Mouse (Mus musculus): ENCODE measurements around the gene Cdkl4. TPM values are rescaled to one million over a fixed set of nuclear protein-coding genes. Genes with fewer than 3 reads are reported as not detected.

Cdkl4 gene
- polyA plus RNA-seq, 1 experiment from 2014 or later = 7.3 TPM

- Histone ChIP-seq H3K4me3 (ENCODE audit: low read depth, low read length) (no peak overlapping the region), H3K27me3 (ENCODE audit: control insufficient read depth, insufficient read depth, low read length) (no peaks in the 10 kb centered on the region), H3K9ac (ENCODE audit: low read length) (no peak overlapping the region), H3K4me1 (ENCODE audit: control insufficient read depth, insufficient read depth, low read length) (no peaks in the 10 kb centered on the region), H3K9me3 (ENCODE audit: control insufficient read depth, low read length) (no peaks in the 10 kb centered on the region), H3K27ac (ENCODE audit: low read depth, low read length) (no peak overlapping the region), H3K4me2 (ENCODE audit: low read depth) (no peak overlapping the region), H3K36me3 (ENCODE audit: control insufficient read depth, insufficient read depth, low read length) (no peaks in the 10 kb centered on the region)
- ATAC-seq (ENCODE audit: insufficient read depth, low FRiP score, low TSS enrichment) (no peak), DNase-seq (ENCODE audit: low spot score) (no peak)
- WGBS = 77% methylated on average over 5 of the region's 5 CpGs
These were observed 76.4 kb downstream of the Cdkl4 start for GRCm38 (mm10) chr17:80501037-80501804.

- no peak overlapping the region for H3K9ac ChIP-seq (ENCODE audit: low read length)
- no peak overlapping the region for H3K4me3 ChIP-seq (ENCODE audit: low read depth, low read length)
- H3K27me3 ChIP-seq (ENCODE audit: control insufficient read depth, insufficient read depth, low read length) = no peaks in the 10 kb centered on the region
- no peak overlapping the region for H3K4me2 ChIP-seq (ENCODE audit: low read depth)
- no peaks in the 10 kb centered on the region for H3K36me3 ChIP-seq (ENCODE audit: control insufficient read depth, insufficient read depth, low read length)
- no peak for DNase-seq (ENCODE audit: low spot score)
- ATAC-seq (ENCODE audit: insufficient read depth, low FRiP score, low TSS enrichment) = no peak
- H3K4me1 ChIP-seq (ENCODE audit: control insufficient read depth, insufficient read depth, low read length) = no peaks in the 10 kb centered on the region
- H3K9me3 ChIP-seq (ENCODE audit: control insufficient read depth, low read length) = no peaks in the 10 kb centered on the region
- WGBS = 81% methylated on average over 4 of the region's 4 CpGs
- H3K27ac ChIP-seq (ENCODE audit: low read depth, low read length) = no peak overlapping the region
These were observed 77.6 kb downstream of the Cdkl4 start for GRCm38 (mm10) chr17:80500025-80500424.

GRCm38 (mm10) chr17:80498600-80499268 lies 78.9 kb downstream of the Cdkl4 start:
- Histone ChIP-seq H3K4me2 (ENCODE audit: low read depth) (no peak overlapping the region), H3K4me1 (ENCODE audit: control insufficient read depth, insufficient read depth, low read length) (no peaks in the 10 kb centered on the region), H3K27ac (ENCODE audit: low read depth, low read length) (no peak overlapping the region), H3K4me3 (ENCODE audit: low read depth, low read length) (no peak overlapping the region), H3K27me3 (ENCODE audit: control insufficient read depth, insufficient read depth, low read length) (no peaks in the 10 kb centered on the region), H3K9me3 (ENCODE audit: control insufficient read depth, low read length) (no peaks in the 10 kb centered on the region), H3K36me3 (ENCODE audit: control insufficient read depth, insufficient read depth, low read length) (no peaks in the 10 kb centered on the region), H3K9ac (ENCODE audit: low read length) (no peak overlapping the region)
- DNase-seq (ENCODE audit: low spot score) (no peak), ATAC-seq (ENCODE audit: insufficient read depth, low FRiP score, low TSS enrichment) (no peak)
- WGBS = 62% methylated on average over 11 of the region's 11 CpGs

- H3K36me3 ChIP-seq (ENCODE audit: control insufficient read depth, insufficient read depth, low read length) = no peaks in the 10 kb centered on the region
- no peak overlapping the region for H3K4me3 ChIP-seq (ENCODE audit: low read depth, low read length)
- ATAC-seq (ENCODE audit: insufficient read depth, low FRiP score, low TSS enrichment) (no peak), DNase-seq (ENCODE audit: low spot score) (no peak)
- H3K9me3 ChIP-seq (ENCODE audit: control insufficient read depth, low read length) = no peaks in the 10 kb centered on the region
- H3K4me2 ChIP-seq (ENCODE audit: low read depth) = no peak overlapping the region
- no peaks in the 10 kb centered on the region for H3K27me3 ChIP-seq (ENCODE audit: control insufficient read depth, insufficient read depth, low read length)
- WGBS = 58% methylated on average over 9 of the region's 9 CpGs
- H3K27ac ChIP-seq (ENCODE audit: low read depth, low read length) = no peak overlapping the region
- no peaks in the 10 kb centered on the region for H3K4me1 ChIP-seq (ENCODE audit: control insufficient read depth, insufficient read depth, low read length)
- no peak overlapping the region for H3K9ac ChIP-seq (ENCODE audit: low read length)
These were observed 80.4 kb downstream of the Cdkl4 start for GRCm38 (mm10) chr17:80497183-80497601.

GRCm38 (mm10) chr17:80496607-80497170 lies 80.9 kb downstream of the Cdkl4 start:
- no peak for DNase-seq (ENCODE audit: low spot score)
- H3K4me3 ChIP-seq (ENCODE audit: low read depth, low read length) = no peak overlapping the region
- H3K27me3 ChIP-seq (ENCODE audit: control insufficient read depth, insufficient read depth, low read length) = no peaks in the 10 kb centered on the region
- H3K9me3 ChIP-seq (ENCODE audit: control insufficient read depth, low read length) = no peaks in the 10 kb centered on the region
- no peak overlapping the region for H3K9ac ChIP-seq (ENCODE audit: low read length)
- no peak overlapping the region for H3K4me2 ChIP-seq (ENCODE audit: low read depth)
- WGBS = 85% methylated on average over 8 of the region's 8 CpGs
- ATAC-seq (ENCODE audit: insufficient read depth, low FRiP score, low TSS enrichment) = no peak
- no peaks in the 10 kb centered on the region for H3K4me1 ChIP-seq (ENCODE audit: control insufficient read depth, insufficient read depth, low read length)
- no peaks in the 10 kb centered on the region for H3K36me3 ChIP-seq (ENCODE audit: control insufficient read depth, insufficient read depth, low read length)
- H3K27ac ChIP-seq (ENCODE audit: low read depth, low read length) = no peak overlapping the region

GRCm38 (mm10) chr17:80496185-80496584 lies 81.4 kb downstream of the Cdkl4 start:
- Histone ChIP-seq H3K36me3 (ENCODE audit: control insufficient read depth, insufficient read depth, low read length) (no peaks in the 10 kb centered on the region), H3K4me2 (ENCODE audit: low read depth) (no peak overlapping the region), H3K27me3 (ENCODE audit: control insufficient read depth, insufficient read depth, low read length) (no peaks in the 10 kb centered on the region), H3K27ac (ENCODE audit: low read depth, low read length) (no peak overlapping the region), H3K4me3 (ENCODE audit: low read depth, low read length) (no peak overlapping the region), H3K9ac (ENCODE audit: low read length) (no peak overlapping the region), H3K9me3 (ENCODE audit: control insufficient read depth, low read length) (no peaks in the 10 kb centered on the region), H3K4me1 (ENCODE audit: control insufficient read depth, insufficient read depth, low read length) (no peaks in the 10 kb centered on the region)
- no peak for DNase-seq (ENCODE audit: low spot score)
- WGBS = 85% methylated on average over 6 of the region's 6 CpGs
- ATAC-seq (ENCODE audit: insufficient read depth, low FRiP score, low TSS enrichment) = no peak

- Histone ChIP-seq H3K27ac (ENCODE audit: low read depth, low read length) (no peak overlapping the region), H3K4me1 (ENCODE audit: control insufficient read depth, insufficient read depth, low read length) (no peaks in the 10 kb centered on the region), H3K36me3 (ENCODE audit: control insufficient read depth, insufficient read depth, low read length) (no peaks in the 10 kb centered on the region), H3K9ac (ENCODE audit: low read length) (no peak overlapping the region), H3K4me2 (ENCODE audit: low read depth) (no peak overlapping the region), H3K9me3 (ENCODE audit: control insufficient read depth, low read length) (no peaks in the 10 kb centered on the region), H3K4me3 (ENCODE audit: low read depth, low read length) (no peak overlapping the region), H3K27me3 (ENCODE audit: control insufficient read depth, insufficient read depth, low read length) (no peaks in the 10 kb centered on the region)
- WGBS = 78% methylated on average over 1 of the region's 1 CpGs
- ATAC-seq (ENCODE audit: insufficient read depth, low FRiP score, low TSS enrichment) = no peak
- DNase-seq (ENCODE audit: low spot score) = no peak
These were observed 83.7 kb downstream of the Cdkl4 start for GRCm38 (mm10) chr17:80493891-80494290.

GRCm38 (mm10) chr17:80492811-80493210 lies 84.8 kb downstream of the Cdkl4 start:
- H3K4me3 ChIP-seq (ENCODE audit: low read depth, low read length) = no peak overlapping the region
- H3K9ac ChIP-seq (ENCODE audit: low read length) = no peak overlapping the region
- WGBS = 95% methylated on average over 4 of the region's 4 CpGs
- ATAC-seq (ENCODE audit: insufficient read depth, low FRiP score, low TSS enrichment) (no peak), DNase-seq (ENCODE audit: low spot score) (no peak)
- no peaks in the 10 kb centered on the region for H3K36me3 ChIP-seq (ENCODE audit: control insufficient read depth, insufficient read depth, low read length)
- H3K27ac ChIP-seq (ENCODE audit: low read depth, low read length) = no peak overlapping the region
- H3K9me3 ChIP-seq (ENCODE audit: control insufficient read depth, low read length) = no peaks in the 10 kb centered on the region
- no peak overlapping the region for H3K4me2 ChIP-seq (ENCODE audit: low read depth)
- no peaks in the 10 kb centered on the region for H3K4me1 ChIP-seq (ENCODE audit: control insufficient read depth, insufficient read depth, low read length)
- no peaks in the 10 kb centered on the region for H3K27me3 ChIP-seq (ENCODE audit: control insufficient read depth, insufficient read depth, low read length)

- Histone ChIP-seq H3K27ac (ENCODE audit: low read depth, low read length) (no peak overlapping the region), H3K4me3 (ENCODE audit: low read depth, low read length) (no peak overlapping the region), H3K9me3 (ENCODE audit: control insufficient read depth, low read length) (no peaks in the 10 kb centered on the region), H3K27me3 (ENCODE audit: control insufficient read depth, insufficient read depth, low read length) (no peaks in the 10 kb centered on the region), H3K4me1 (ENCODE audit: control insufficient read depth, insufficient read depth, low read length) (no peaks in the 10 kb centered on the region), H3K36me3 (ENCODE audit: control insufficient read depth, insufficient read depth, low read length) (no peaks in the 10 kb centered on the region), H3K9ac (ENCODE audit: low read length) (no peak overlapping the region), H3K4me2 (ENCODE audit: low read depth) (no peak overlapping the region)
- WGBS = 98% methylated on average over 4 of the region's 4 CpGs
- ATAC-seq (ENCODE audit: insufficient read depth, low FRiP score, low TSS enrichment) (no peak), DNase-seq (ENCODE audit: low spot score) (no peak)
These were observed 85.3 kb downstream of the Cdkl4 start for GRCm38 (mm10) chr17:80492274-80492673.

All from neural tube, embryonic 11.5 days (tissue).